Mouse (Mus musculus) stomach, postnatal 0 days (tissue): ENCODE measurements at regions not wholly inside any gene's neighbourhood (a gene's known extent, or its start where the extent isn't known, plus 50 kb on each side); places are given as distances from the start of the nearest gene placed in this dataset.

ENCODE experiments used
- CTCF ChIP-seq: IDR thresholded peaks from 2 replicates; pipeline ENCODE4 v1.5.1; 2016; ENCODE audit warnings: antibody characterized with exemption, low read depth, mild to moderate bottlenecking, moderate library complexity
- EP300 ChIP-seq: optimal IDR thresholded peaks from 2 replicates; pipeline ENCODE3; 2016; ENCODE audit warnings: antibody characterized with exemption

- TF ChIP-seq CTCF (no peak), EP300 (no peak)
These were observed 94.0 kb upstream of the Ednrb start for GRCm38 (mm10) chr14:103938201-103938600.
